9 mouse cellular contexts compared by ENCODE assay signal in the genomic region with DNA sequence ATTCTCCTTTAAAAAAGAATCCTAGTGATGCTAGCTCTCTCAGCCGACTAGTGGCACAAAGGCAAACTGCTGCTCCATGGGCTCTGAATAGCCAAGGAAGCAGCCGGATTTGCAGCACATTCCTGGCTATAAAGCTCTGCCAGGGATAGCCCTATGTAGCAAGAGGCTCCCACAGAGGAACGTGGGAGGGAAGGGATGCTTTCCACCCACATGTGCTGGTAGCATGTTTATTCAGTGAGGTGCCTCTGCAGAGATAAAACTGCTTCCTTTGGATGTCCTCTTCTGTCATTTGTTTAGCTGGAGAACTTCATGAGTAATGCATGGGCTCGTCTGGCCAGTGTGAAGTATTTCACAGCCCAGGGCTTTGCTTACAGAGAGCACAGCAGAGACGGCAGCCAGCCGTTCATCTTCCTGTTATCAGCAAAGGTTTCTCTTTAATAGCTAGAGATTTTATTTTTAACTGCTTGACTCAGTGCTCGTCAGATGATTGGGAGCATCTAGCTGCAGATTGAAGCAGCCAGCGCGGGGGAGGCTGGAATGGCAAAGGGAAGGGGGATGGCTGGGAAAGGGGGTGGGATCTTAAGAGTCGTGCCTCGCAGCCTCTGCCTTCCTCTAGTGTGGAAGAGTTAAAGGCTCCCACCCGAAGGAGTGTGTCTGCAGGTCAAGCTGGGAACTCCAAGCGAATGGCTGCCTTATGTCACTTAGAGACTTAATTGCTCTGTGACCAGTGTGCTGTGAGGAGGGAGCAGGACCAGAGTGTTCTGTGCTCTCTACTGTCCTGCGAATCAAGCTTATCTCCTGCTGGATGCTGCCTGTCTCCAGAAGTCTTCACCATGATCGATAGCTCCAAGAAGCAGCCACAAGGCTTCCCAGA.
DNase-seq lines count a peak whose midpoint lies in the region; ATAC-seq and TF ChIP-seq lines count a peak whose summit lies in the region.
"Had no signal": no experiment of that assay in that cellular context is flagged by ENCODE, and none has a peak within 500 bp of the region (broad histone marks: within the 10 kb centered on the region; RNA-seq: fewer than 3 reads in every experiment).

No protein-coding gene starts in this region.

- WGBS in hindbrain, embryonic 11.5 days = 26% methylated on average over 15 of the region's 15 CpGs
- WGBS in lung, adult 2 months = 20% methylated on average over 15 of the region's 15 CpGs

- H3K9me3 ChIP-seq in hindbrain, embryonic 11.5 days (ENCODE audit: control insufficient read depth, low read length) = no peaks in the 10 kb centered on the region

- H3K27me3 ChIP-seq in hindbrain, embryonic 11.5 days (ENCODE audit: control insufficient read depth, insufficient read depth, low read length) = no peaks in the 10 kb centered on the region
- H3K27me3 ChIP-seq: CH12.LX had no signal

- no peak overlapping the region; the same call in 1 of the 2 replicates for H3K4me2 ChIP-seq in hindbrain, embryonic 11.5 days (replicated peaks; ENCODE audit: low read depth, low read length)

- no peaks in the 10 kb centered on the region for H3K36me3 ChIP-seq in hindbrain, embryonic 11.5 days (ENCODE audit: control insufficient read depth, insufficient read depth, low read length)

- no peak overlapping the region for H3K9ac ChIP-seq in hindbrain, embryonic 11.5 days (ENCODE audit: low read depth, low read length)

- no peaks in the 10 kb centered on the region; the same call in 1 of the 2 replicates for H3K4me1 ChIP-seq in hindbrain, embryonic 11.5 days (replicated peaks; ENCODE audit: control insufficient read depth, insufficient read depth, low read length)
- H3K4me1 ChIP-seq in lung, adult 2 months (ENCODE audit: control insufficient read depth, insufficient read depth, low read length) = peaks cover 12% of the 10 kb centered on the region

- 0 out of 2 replicates have a peak overlapping the region, but pooled peaks have one; percentile 7 for H3K27ac ChIP-seq in hindbrain, embryonic 11.5 days (ENCODE audit: low read depth, low read length)

- TF ChIP-seq CTCF in lung, adult 2 months (IDR thresholded peaks at IDR 0.05; ENCODE audit: insufficient read depth, low read length) = peak; percentile 70

- peak; percentile 74 for ATAC-seq in hindbrain, embryonic 11.5 days (ENCODE audit: low FRiP score)

- TF ChIP-seq POLR2A in lung, adult 2 months (IDR thresholded peaks at IDR 0.05; ENCODE audit: borderline replicate concordance, extremely low read depth, low read depth, low read length) = no peak

- H3K4me3 ChIP-seq in hindbrain, embryonic 11.5 days (ENCODE audit: low read depth, low read length) = peak overlapping the region; percentile 6; the same call in 1 of the 2 replicates
- H3K4me3 ChIP-seq in lung, adult 2 months (replicated peaks; ENCODE audit: extremely low read depth, low read depth, low read length) = peak overlapping the region; percentile 18

- DNase-seq in ES-CJ7 (ENCODE audit: low read depth, low spot score) = peak; percentile 45
- peak; percentile 88 for DNase-seq in cerebellum, adult 9-10 months
- peak; percentile 86 to 90 for DNase-seq in frontal cortex, adult 2 months (ENCODE audit: extremely low spot score in 1 of 2, low spot score in 1 of 2)
- DNase-seq in hindbrain, embryonic 11.5 days (ENCODE audit: low spot score) = peak; percentile 70
- peak; percentile 88 for DNase-seq in layer of hippocampus, adult 9-11 months
- DNase-seq in lung, adult 2 months = peak; percentile 51
- peak; percentile 76 for DNase-seq in retina, embryonic 14.5 days (ENCODE audit: low spot score)
- DNase-seq in spleen, adult 12 weeks (ENCODE audit: low spot score) = no peak
